Mouse (Mus musculus) liver, embryonic 14.5 days (tissue): Measurements from ENCODE around the gene Zfp36l1.

Experiments used
- CTCF ChIP-seq: IDR thresholded peaks from 2 replicates; pipeline ENCODE4 v1.5.1; 2016; ENCODE audit warnings: antibody characterized with exemption, low read depth, control low read depth
- EP300 ChIP-seq: IDR thresholded peaks from 2 replicates; pipeline ENCODE4 v1.6.1; 2016; ENCODE audit warnings: antibody characterized with exemption, low read depth

DNA sequence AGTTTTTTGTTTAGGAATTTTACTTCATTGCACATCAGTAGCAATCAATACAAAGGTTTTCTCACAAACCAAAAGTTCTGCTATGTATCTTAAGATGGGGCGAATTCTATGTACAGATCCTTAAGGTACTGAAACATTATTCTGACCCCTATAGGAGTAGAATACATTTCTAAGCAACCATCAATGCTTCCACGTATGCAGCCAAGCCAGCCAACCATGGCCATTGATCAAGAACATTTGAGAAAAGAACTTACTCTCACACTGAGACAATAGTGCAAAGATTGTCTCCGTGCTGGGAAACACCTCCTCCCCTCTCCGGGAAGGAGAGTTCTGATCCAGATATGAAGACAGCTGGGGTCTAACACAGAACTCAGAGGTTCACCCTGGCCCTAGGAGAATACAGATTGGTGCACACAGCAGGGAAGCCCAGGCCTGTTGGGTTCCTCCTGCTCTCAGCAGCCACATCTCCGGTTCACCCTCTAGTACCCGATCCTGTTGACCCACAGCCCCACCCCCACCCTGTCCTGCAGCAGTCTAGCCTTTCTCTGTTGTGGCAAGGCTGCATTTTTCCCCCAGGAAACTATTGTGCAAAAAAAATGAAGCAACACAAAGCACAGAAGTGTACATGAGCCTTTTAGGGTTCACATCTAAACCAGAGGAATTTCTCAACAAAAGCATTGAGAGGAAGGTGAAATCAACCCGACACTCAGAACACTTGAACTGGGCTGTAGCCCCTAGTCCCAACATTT, 49.2 kb downstream of the Zfp36l1 start:
- TF ChIP-seq CTCF, result no peak
- no peak for TF ChIP-seq EP300
